Mouse (Mus musculus): ENCODE data around the gene Homez. TPM values are rescaled to one million over a fixed set of nuclear protein-coding genes. Genes with fewer than 3 reads are reported as not detected.

Gene Homez
- polyA plus RNA-seq (2016; fragmentation: Nextera tagmentation; extraction: Ambion mirVana) = 10.3 and 11.0 TPM in 2 replicates

GRCm38 (mm10) chr14:54870861-54871260 lies at the start of gene Homez:
Homez (minus strand) TSS chr14:54870961.
- Histone ChIP-seq H3K4me3 (no peak within 1 kb of the TSS), H3K9me3 (no peaks in the 10 kb centered on the region), H3K4me1 (peaks cover 6% of the 10 kb centered on the region), H3K36me3 (no peaks in the 10 kb centered on the region), H3K27ac (no peak within 1 kb of the TSS), H3K27me3 (ENCODE audit: insufficient read depth, poor library complexity, severe bottlenecking) (no peaks in the 10 kb centered on the region)
- no peak for DNase-seq (ENCODE audit: low spot score)
- WGBS = 87% methylated on average over 5 of the region's 5 CpGs

- Histone ChIP-seq H3K4me3 (no peak overlapping the region), H3K27ac (no peak overlapping the region), H3K9me3 (peaks cover 9% of the 10 kb centered on the region; the same call in 1 of the 2 replicates), H3K4me1 (peaks cover 16% of the 10 kb centered on the region), H3K27me3 (ENCODE audit: insufficient read depth, poor library complexity, severe bottlenecking) (0 out of 2 replicates have a peak, but pooled peaks cover 3% of the 10 kb centered on the region), H3K36me3 (peaks cover 70% of the 10 kb centered on the region)
- DNase-seq (ENCODE audit: low spot score) = no peak
- 91% methylated on average over 16 of the region's 16 CpGs for WGBS
Observed at GRCm38 (mm10) chr14:54920076-54920685, 49.4 kb upstream of the Homez start.

DNA sequence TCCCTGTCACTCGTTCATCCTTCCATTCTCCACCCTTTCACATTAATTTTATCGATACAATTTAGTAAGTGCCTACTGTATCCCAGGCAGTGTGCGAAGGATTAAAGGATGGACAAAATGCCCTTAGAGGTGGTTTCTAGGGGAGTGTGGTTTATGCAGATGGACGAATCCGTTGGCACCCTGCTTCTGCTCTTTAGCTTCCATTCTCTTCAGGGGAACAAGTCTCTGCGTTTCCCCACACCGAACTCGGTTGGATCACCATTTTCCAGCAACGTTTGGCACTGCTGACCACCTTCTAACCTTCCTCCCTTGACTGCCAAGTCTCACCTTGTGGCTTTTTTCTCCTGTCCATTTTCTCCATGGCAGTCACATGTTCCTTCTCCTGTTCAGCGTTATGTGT lies 42.6 kb upstream of the Homez start:
- 16% methylated on average over 10 of the region's 10 CpGs for WGBS
- peaks cover 34% of the 10 kb centered on the region for H3K4me1 ChIP-seq
- peak overlapping the region; percentile 85 for H3K4me3 ChIP-seq
- DNase-seq (ENCODE audit: low spot score) = no peak
- peaks cover 46% of the 10 kb centered on the region for H3K36me3 ChIP-seq
- H3K27me3 ChIP-seq (ENCODE audit: insufficient read depth, poor library complexity, severe bottlenecking) = no peaks in the 10 kb centered on the region
- no peaks in the 10 kb centered on the region for H3K9me3 ChIP-seq
- peak overlapping the region; percentile 90 for H3K27ac ChIP-seq

GRCm38 (mm10) chr14:54912886-54913285 lies 42.1 kb upstream of the Homez start, which contains the start of gene Slc22a17:
Slc22a17 (minus strand) TSS chr14:54913132.
- H3K27me3 ChIP-seq (ENCODE audit: insufficient read depth, poor library complexity, severe bottlenecking) = no peaks in the 10 kb centered on the region
- H3K36me3 ChIP-seq = peaks cover 47% of the 10 kb centered on the region
- H3K27ac ChIP-seq = peak within 1 kb of the TSS; percentile 90
- H3K4me1 ChIP-seq = peaks cover 37% of the 10 kb centered on the region
- H3K9me3 ChIP-seq = no peaks in the 10 kb centered on the region
- peak within 1 kb of the TSS; percentile 85 for H3K4me3 ChIP-seq
- DNase-seq (ENCODE audit: low spot score) = no peak
- 0% methylated on average over 28 of the region's 28 CpGs for WGBS

DNA sequence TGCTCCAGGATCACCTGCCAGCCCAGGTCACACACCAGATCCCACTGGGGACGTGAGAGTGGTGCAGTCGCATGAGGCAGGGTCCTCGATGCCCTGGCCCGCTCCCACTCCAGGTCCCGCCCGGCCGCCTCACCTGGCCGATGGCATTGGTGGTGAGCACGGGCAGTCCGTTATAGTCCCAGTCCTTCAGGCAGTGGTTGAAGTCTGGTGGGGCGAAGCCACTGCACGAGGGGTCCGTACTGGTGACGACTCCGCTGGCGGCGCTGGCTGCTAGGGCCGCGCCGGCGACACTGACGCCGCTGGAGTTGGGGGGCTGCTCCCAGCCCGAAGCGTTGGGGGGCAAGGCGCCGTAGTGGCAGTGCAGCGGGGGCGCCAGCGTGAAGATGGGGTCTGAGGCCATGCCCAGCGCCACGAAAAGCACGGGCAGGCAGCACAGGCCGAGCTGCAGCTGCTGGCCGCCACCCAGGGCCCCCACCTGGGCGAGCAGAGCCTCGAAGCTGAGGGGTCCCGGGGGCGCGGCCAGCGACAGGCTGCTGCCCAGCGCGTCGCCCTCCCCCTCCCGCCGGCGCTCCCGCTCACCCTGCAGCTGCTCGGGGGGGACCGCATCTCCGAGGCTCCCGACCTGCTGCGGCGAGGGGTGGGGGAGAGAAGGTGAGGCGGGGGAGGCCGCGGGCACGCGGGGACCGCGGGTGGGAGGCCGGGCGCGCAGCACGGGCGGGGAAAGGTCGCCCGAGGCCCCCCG lies 41.5 kb upstream of the Homez start:
- no peaks in the 10 kb centered on the region for H3K27me3 ChIP-seq (ENCODE audit: insufficient read depth, poor library complexity, severe bottlenecking)
- peak overlapping the region; percentile 90 for H3K27ac ChIP-seq
- 3% methylated on average over 66 of the region's 69 CpGs for WGBS
- H3K4me3 ChIP-seq = peak overlapping the region; percentile 85
- H3K9me3 ChIP-seq = no peaks in the 10 kb centered on the region
- no peak for DNase-seq (ENCODE audit: low spot score)
- H3K4me1 ChIP-seq = peaks cover 38% of the 10 kb centered on the region
- peaks cover 48% of the 10 kb centered on the region for H3K36me3 ChIP-seq

DNA sequence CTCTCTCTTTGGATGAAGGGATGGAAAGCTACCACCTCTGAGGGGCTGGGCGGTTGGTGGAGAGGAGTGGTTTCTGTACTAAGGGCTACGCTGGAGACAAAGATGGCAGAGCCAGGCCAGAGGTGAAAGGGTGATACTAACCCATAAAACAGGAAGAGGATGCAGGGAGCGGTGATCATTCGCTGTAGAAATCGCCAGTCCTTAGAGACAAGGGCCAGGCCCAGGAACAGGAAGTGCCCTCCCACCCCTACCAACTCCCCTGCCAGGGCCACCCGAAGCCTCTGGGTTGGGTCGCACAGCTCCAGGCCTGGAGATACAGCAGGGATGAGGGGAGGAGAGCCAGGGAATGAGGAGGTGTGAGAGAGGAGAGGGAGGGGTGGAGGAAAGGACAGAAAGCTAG lies 37.9 kb upstream of the Homez start:
- H3K27me3 ChIP-seq (ENCODE audit: insufficient read depth, poor library complexity, severe bottlenecking) = no peaks in the 10 kb centered on the region
- H3K4me3 ChIP-seq = no peak overlapping the region; the same call in 1 of the 2 replicates
- 69% methylated on average over 7 of the region's 7 CpGs for WGBS
- no peaks in the 10 kb centered on the region for H3K9me3 ChIP-seq
- no peak for DNase-seq (ENCODE audit: low spot score)
- H3K36me3 ChIP-seq = peaks cover 47% of the 10 kb centered on the region
- peaks cover 45% of the 10 kb centered on the region for H3K4me1 ChIP-seq
- peak overlapping the region; percentile 69 for H3K27ac ChIP-seq

- no peak overlapping the region for H3K27ac ChIP-seq
- H3K4me1 ChIP-seq = peaks cover 14% of the 10 kb centered on the region
- H3K36me3 ChIP-seq = peaks cover 38% of the 10 kb centered on the region
- DNase-seq (ENCODE audit: low spot score) = no peak
- no peaks in the 10 kb centered on the region for H3K9me3 ChIP-seq
- 88% methylated on average over 4 of the region's 4 CpGs for WGBS
- H3K4me3 ChIP-seq = no peak overlapping the region
- H3K27me3 ChIP-seq (ENCODE audit: insufficient read depth, poor library complexity, severe bottlenecking) = no peaks in the 10 kb centered on the region
Observed at GRCm38 (mm10) chr14:54903641-54904040, 32.9 kb upstream of the Homez start.

DNA sequence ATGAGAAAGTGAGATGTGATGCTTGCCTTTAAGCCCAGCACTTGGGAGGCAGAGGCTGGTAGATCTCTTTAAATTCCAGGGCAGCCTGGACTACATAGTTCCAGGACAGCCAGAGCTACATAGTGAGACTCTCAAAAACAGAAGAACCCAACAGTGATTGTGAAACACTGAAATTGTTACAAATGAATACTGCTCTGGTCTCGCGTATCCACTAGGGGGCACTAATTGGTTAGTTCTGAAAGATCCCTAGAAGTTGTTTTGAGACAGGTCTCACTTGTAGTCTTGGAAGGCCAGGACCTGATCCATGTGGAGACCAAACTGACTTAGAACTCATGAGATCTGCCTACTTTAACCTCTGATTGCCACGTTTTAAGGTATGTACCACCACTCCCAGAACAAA lies 29.6 kb upstream of the Homez start:
- WGBS = 0% methylated on average over 3 of the region's 3 CpGs
- H3K36me3 ChIP-seq = peaks cover 38% of the 10 kb centered on the region
- H3K9me3 ChIP-seq = no peaks in the 10 kb centered on the region
- H3K27ac ChIP-seq = no peak overlapping the region
- DNase-seq (ENCODE audit: low spot score) = no peak
- H3K4me1 ChIP-seq = peaks cover 19% of the 10 kb centered on the region
- no peaks in the 10 kb centered on the region for H3K27me3 ChIP-seq (ENCODE audit: insufficient read depth, poor library complexity, severe bottlenecking)
- no peak overlapping the region for H3K4me3 ChIP-seq

- WGBS = 55% methylated on average over 2 of the region's 2 CpGs
- peaks cover 23% of the 10 kb centered on the region for H3K4me1 ChIP-seq
- no peaks in the 10 kb centered on the region for H3K27me3 ChIP-seq (ENCODE audit: insufficient read depth, poor library complexity, severe bottlenecking)
- H3K27ac ChIP-seq = peak overlapping the region; percentile 29; the same call in 1 of the 2 replicates
- no peak overlapping the region for H3K4me3 ChIP-seq
- DNase-seq (ENCODE audit: low spot score) = no peak
- H3K9me3 ChIP-seq = no peaks in the 10 kb centered on the region
- H3K36me3 ChIP-seq = peaks cover 37% of the 10 kb centered on the region
Observed at GRCm38 (mm10) chr14:54897445-54897844, 26.7 kb upstream of the Homez start.

- H3K4me1 ChIP-seq = peaks cover 23% of the 10 kb centered on the region
- H3K27me3 ChIP-seq (ENCODE audit: insufficient read depth, poor library complexity, severe bottlenecking) = no peaks in the 10 kb centered on the region
- WGBS = under 1% methylated on average over 54 of the region's 54 CpGs
- H3K27ac ChIP-seq = peak overlapping the region; percentile 97
- peaks cover 37% of the 10 kb centered on the region for H3K36me3 ChIP-seq
- no peaks in the 10 kb centered on the region for H3K9me3 ChIP-seq
- H3K4me3 ChIP-seq = peak overlapping the region; percentile 80
- DNase-seq (ENCODE audit: low spot score) = peak; percentile 87
Observed at GRCm38 (mm10) chr14:54894296-54895151, 23.8 kb upstream of the Homez start.

DNA sequence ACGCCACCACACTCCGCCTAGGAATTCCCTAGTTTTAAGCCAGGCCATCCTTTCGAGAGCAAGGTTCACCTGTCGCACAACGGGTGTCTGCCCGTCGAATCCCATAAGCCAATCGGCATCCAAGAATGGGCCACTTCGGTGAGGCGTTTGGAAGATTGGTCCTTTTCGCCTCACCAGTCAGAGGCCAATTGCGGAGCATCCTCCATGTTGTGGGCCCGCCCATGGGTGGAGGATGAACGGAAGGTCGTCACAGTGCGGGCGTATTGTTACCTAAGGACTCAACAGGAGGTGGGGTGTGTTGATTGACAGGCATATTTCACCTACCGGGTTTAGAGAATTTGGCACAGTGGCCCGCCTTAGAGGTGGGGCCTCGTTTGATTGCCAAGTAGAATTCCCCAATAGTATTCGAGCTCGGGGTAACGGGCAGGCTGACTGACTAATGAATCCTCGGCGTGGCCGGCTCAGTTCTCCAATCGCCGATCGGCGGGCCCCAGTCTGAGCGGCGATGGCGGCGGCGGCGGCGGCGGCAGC lies 23.0 kb upstream of the Homez start:
- no peaks in the 10 kb centered on the region for H3K9me3 ChIP-seq
- peaks cover 23% of the 10 kb centered on the region for H3K4me1 ChIP-seq
- H3K4me3 ChIP-seq = peak overlapping the region; percentile 80
- H3K27me3 ChIP-seq (ENCODE audit: insufficient read depth, poor library complexity, severe bottlenecking) = no peaks in the 10 kb centered on the region
- peak; percentile 100 for DNase-seq (ENCODE audit: low spot score)
- H3K27ac ChIP-seq = peak overlapping the region; percentile 97
- peaks cover 33% of the 10 kb centered on the region for H3K36me3 ChIP-seq
- WGBS = under 1% methylated on average over 38 of the region's 38 CpGs

- H3K27ac ChIP-seq = peak within 1 kb of the TSS; percentile 97
- no peaks in the 10 kb centered on the region for H3K9me3 ChIP-seq
- 92% methylated on average over 3 of the region's 3 CpGs for whole genome bisulfite sequencing
- peak within 1 kb of the TSS; percentile 80 for H3K4me3 ChIP-seq
- H3K36me3 ChIP-seq = peaks cover 20% of the 10 kb centered on the region
- no peaks in the 10 kb centered on the region for H3K27me3 ChIP-seq (ENCODE audit: insufficient read depth, poor library complexity, severe bottlenecking)
- H3K4me1 ChIP-seq = peaks cover 15% of the 10 kb centered on the region
- no peak for DNase-seq (ENCODE audit: low spot score)
Observed at GRCm38 (mm10) chr14:54892200-54892599, 21.4 kb upstream of the Homez start, which contains the start of gene Pabpn1. Pabpn1 (plus strand) TSS chr14:54892500.
